Mouse (Mus musculus) C2C12 (cell line): ENCODE results near the gene Rangap1. TPM values are rescaled to one million over a fixed set of nuclear protein-coding genes. Genes with fewer than 3 reads are reported as not detected.
A peak's percentile ranks its signal among the peaks of the same experiment; 100 is the strongest.

Experiments
- H3K27me3 ChIP-seq: one replicate; pipeline ENCODE4 v1.6.1; 2011; ENCODE audit not compliant: control insufficient read depth, insufficient read depth, insufficient read length
- H3K36me3 ChIP-seq: one replicate; pipeline ENCODE4 v1.6.1; 2011; ENCODE audit not compliant: control insufficient read depth, insufficient read depth
- H3K4me3 ChIP-seq: one replicate; pipeline ENCODE4 v1.5.1; 2011; ENCODE audit warnings: mild to moderate bottlenecking, control low read depth; ENCODE audit not compliant: poor library complexity, insufficient read depth, severe bottlenecking
- H3K79me2 ChIP-seq: one replicate; pipeline ENCODE4 v1.6.1; 2011; ENCODE audit not compliant: control insufficient read depth, insufficient read depth
- H3K79me3 ChIP-seq: one replicate; pipeline ENCODE4 v1.6.1; 2011; ENCODE audit warnings: low read depth, control low read depth
- H3ac ChIP-seq: one replicate; pipeline ENCODE3; 2011; ENCODE audit warnings: low read depth; ENCODE audit not compliant: control insufficient read depth, insufficient read length
- CEBPB ChIP-seq: IDR thresholded peaks from one replicate; pipeline ENCODE4 v1.6.1; 2011; ENCODE audit warnings: low read depth, mild to moderate bottlenecking, control low read depth, moderate library complexity
- CTCF ChIP-seq: IDR thresholded peaks from one replicate; pipeline ENCODE4 v1.5.1; 2011; ENCODE audit not compliant: control insufficient read depth, insufficient read depth, insufficient read length
- FOSL1 ChIP-seq: IDR thresholded peaks from one replicate; pipeline ENCODE4 v1.8.0; 2011; ENCODE audit warnings: mild to moderate bottlenecking, low read length; ENCODE audit not compliant: poor library complexity, insufficient read depth, severe bottlenecking
- MAX ChIP-seq: IDR thresholded peaks from one replicate; pipeline ENCODE4 v1.6.1; 2011; ENCODE audit warnings: mild to moderate bottlenecking, control low read depth
- MYOD1 ChIP-seq: IDR thresholded peaks from one replicate; pipeline ENCODE4 v1.6.1; 2011; ENCODE audit warnings: low read depth; ENCODE audit not compliant: control insufficient read depth, insufficient read length
- MYOG ChIP-seq: IDR thresholded peaks from one replicate; pipeline ENCODE4 v1.6.1; 2011; ENCODE audit not compliant: control insufficient read depth, insufficient read length; ENCODE audit errors: extremely low read depth
- USF1 ChIP-seq: IDR thresholded peaks from one replicate; pipeline ENCODE4 v1.6.1; 2011; ENCODE audit warnings: low read depth, mild to moderate bottlenecking, control low read depth, moderate library complexity
- polyA plus RNA-seq: library from polyadenylated mRNA; unstranded; fragments of >200 nt; fragmentation: generic; extraction: Trizol; gene quantifications from one replicate; pipeline ENCODE4 v1.2.1, GENCODE M21; 2012; ENCODE audit warnings: missing spikeins

The Rangap1 gene
- polyA plus RNA-seq, 1 experiment: 233 TPM

DNA sequence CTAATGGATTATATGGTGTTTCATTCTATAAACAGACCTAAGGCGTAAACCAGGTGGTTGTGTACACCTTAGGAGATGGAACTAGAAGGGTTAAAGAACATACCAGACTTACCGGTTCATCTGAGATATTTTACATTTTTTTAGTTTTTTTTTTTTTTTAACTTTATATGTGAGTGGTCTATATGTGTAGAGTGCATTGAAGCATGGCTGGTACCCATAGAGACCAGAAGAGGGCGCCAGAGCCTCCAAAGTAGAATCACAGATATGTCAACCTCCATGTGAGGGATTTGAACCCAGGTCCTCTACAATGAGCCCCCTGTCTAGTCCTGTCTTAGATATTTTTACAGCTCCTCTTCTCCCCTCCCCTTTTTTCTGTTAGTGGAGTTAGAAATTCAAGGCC, 47.5 kb downstream of the Rangap1 start:
- H3K27me3 ChIP-seq: peaks cover 7% of the 10 kb centered on the region
- no peaks in the 10 kb centered on the region for H3K79me3 ChIP-seq
- no peak overlapping the region for H3K4me3 ChIP-seq
- peaks cover 13% of the 10 kb centered on the region for H3K36me3 ChIP-seq
- TF ChIP-seq MAX: no peak
- TF ChIP-seq CTCF: peak; percentile 25
- TF ChIP-seq MYOG: no peak
- H3ac ChIP-seq: no peak overlapping the region
- H3K79me2 ChIP-seq: no peaks in the 10 kb centered on the region

DNA sequence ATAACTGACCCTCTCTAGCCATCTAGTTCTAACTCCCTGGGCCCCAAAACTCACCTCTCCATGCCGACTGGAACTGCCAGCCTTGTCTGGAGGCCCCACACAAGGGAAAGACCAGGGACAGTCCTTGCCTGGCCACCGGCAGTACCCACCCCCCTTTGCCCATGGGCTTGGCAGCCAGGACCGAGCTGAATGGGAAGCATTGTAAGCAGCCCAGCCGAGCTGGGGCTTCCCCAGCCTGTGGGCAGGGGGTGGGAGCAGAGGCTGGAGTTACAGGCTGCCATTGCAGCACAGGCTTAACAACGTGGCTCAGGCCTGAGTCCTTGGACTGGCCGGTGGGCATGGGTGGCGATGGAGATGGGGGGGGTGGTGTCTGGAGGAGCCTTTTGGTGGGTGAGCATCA, 48.2 kb downstream of the Rangap1 start, which contains the start of gene Chadl:
Gene Chadl (minus strand): TSS at position 113 of the 400 bp plus-strand sequence.
- no peaks in the 10 kb centered on the region for H3K79me3 ChIP-seq
- H3K4me3 ChIP-seq: no peak within 1 kb of the TSS
- H3K36me3 ChIP-seq: peaks cover 6% of the 10 kb centered on the region
- H3K79me2 ChIP-seq: no peaks in the 10 kb centered on the region
- TF ChIP-seq CEBPB (no peak), MYOG (no peak), MYOD1 (no peak), USF1 (no peak), CTCF (no peak), FOSL1 (no peak), MAX (no peak)
- no peak within 1 kb of the TSS for H3ac ChIP-seq
- H3K27me3 ChIP-seq: peaks cover 9% of the 10 kb centered on the region

DNA sequence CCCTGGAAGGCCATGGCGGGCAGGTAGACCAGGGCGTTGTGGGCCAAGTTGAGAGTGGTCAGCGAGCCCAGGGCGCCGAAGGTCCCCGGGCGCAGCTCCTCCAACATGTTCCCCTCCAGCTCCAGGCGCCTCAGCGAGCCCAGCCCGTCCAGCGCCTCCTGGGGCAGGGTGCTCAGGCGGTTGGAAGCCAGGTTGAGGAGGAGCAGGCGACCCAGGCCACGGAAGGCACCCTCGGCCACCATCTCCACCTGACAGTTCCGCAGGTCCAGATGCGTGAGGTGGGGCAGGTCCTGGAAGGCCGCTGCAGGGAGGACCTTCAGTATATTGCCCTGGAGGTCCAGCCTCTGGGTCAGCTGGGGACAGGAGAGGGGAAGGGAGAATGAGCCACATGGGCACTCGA, 50.4 kb downstream of the Rangap1 start:
- no peak for TF ChIP-seq MYOG
- TF ChIP-seq CTCF: no peak
- TF ChIP-seq FOSL1: no peak
- no peak for TF ChIP-seq CEBPB
- no peak for TF ChIP-seq MAX
- TF ChIP-seq USF1: no peak
- TF ChIP-seq MYOD1: no peak
- peak overlapping the region; percentile 58 for H3ac ChIP-seq
- H3K4me3 ChIP-seq: no peak overlapping the region
- no peaks in the 10 kb centered on the region for H3K79me3 ChIP-seq
- no peaks in the 10 kb centered on the region for H3K79me2 ChIP-seq
- H3K36me3 ChIP-seq: no peaks in the 10 kb centered on the region
- H3K27me3 ChIP-seq: peaks cover 9% of the 10 kb centered on the region

DNA sequence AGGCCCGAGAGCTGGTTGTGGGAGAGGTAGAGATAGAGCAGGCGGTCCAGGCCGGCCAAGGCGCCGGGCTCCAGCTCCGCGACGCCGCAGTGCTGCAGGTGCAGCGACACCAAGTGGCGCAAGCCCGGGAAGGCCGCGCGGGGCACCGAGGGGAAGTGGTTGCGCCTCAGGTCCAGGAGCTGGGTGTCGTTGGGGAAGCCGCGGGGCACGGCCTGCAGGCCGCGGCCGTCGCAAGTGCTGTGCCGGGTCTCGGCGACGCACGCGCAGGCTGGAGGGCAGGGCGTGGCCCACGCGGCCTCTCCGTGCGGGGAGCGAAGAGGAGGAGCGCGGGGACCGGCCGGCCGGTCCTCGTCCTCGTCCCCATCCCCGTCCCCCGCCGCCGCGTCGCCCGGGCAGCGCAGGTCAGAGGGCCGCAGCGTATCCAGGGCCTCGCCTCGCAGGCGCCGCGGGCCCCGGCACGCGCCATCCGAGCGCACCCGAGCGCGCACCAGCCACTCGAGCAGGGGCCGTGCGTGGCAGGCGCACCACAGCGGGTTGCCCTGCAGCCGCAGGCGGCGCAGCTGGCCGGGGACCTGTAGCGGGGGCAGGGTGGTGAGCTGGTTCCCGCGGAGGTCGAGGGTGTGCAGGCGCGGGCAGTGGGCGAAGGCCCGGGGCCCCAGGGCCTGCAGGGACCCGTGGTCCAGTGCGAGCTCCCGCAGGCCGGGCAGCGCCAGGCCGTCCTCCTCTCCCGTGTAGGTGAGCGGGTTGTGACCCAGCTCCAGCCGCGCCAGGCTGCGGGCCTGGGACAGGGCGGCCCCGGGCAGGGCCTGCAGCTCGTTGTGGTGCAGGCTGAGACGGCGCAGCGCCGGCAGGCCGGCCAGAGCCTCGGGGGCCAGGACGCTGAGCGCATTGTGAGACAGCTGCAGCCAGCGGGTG, 51.1 kb downstream of the Rangap1 start:
- TF ChIP-seq CTCF (peak; percentile 98), MAX (peak; percentile 57), USF1 (no peak)
- Histone ChIP-seq H3K36me3 (no peaks in the 10 kb centered on the region), H3ac (peak overlapping the region; percentile 58), H3K79me2 (no peaks in the 10 kb centered on the region), H3K79me3 (no peaks in the 10 kb centered on the region), H3K27me3 (peaks cover 9% of the 10 kb centered on the region), H3K4me3 (peak overlapping the region; percentile 16)

DNA sequence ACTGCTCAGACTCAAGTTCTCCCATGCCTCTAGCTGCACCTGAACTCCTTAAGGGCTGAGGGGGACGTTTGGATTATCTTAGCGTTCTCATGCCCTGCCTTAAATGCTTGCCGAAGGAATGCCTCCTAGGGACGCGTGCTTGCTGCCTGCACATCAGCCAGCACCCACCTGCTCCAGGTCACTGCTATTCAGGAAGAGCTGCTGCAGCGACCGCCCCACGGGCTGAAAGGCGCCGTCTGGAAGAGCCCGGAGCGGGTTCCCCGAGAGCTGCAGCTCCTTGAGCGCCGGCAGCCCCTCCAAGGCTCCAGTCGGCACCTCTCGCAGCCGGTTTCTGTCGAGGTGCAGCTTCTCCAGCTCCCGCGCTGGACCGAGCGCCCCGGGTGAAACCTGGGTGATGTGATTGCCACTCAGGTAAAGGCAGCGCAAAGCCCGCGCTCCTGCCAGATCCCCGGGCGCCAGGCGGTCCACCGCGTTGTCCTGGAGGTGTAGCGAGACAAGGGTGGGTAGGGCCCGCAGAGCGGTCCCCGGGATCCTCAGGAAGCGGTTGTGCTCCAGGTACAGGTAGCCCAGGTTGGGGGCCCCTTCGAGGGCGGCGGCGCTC, 51.9 kb downstream of the Rangap1 start:
- Histone ChIP-seq H3K79me3 (no peaks in the 10 kb centered on the region), H3ac (peak overlapping the region; percentile 56), H3K4me3 (peak overlapping the region; percentile 16), H3K36me3 (peaks cover 3% of the 10 kb centered on the region), H3K27me3 (peaks cover 9% of the 10 kb centered on the region), H3K79me2 (no peaks in the 10 kb centered on the region)
- no peak for TF ChIP-seq CTCF
- no peak for TF ChIP-seq MYOD1
- TF ChIP-seq MAX: no peak
- TF ChIP-seq USF1: no peak
- TF ChIP-seq CEBPB: no peak
- no peak for TF ChIP-seq FOSL1
- TF ChIP-seq MYOG: no peak

DNA sequence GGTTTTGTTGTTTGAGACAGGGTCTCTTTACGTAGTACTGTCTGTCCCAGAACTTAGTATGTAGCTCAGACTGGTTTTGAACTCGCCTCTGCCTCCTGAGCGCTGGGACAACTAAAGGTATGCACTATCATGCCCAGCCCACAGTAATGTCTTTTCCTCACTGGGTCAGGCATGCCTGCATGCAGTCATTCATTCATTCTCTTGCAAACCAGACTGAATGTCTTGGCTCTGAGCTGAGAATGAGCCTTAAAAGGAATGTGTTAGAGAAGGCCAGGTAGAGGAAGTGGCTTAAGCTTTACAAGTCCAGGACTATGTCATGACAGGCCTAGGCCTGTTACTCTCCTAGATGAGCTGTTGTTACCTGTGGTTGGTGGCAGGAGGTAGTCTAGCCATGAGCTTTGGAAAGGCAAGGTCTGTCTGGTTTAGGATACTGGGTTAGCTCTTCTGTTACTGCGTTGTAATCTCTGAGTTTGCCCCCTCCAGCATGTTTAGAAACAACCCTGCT, 65.0 kb downstream of the Rangap1 start:
- Histone ChIP-seq H3K79me2 (no peaks in the 10 kb centered on the region), H3ac (no peak overlapping the region), H3K36me3 (peaks cover 72% of the 10 kb centered on the region), H3K79me3 (no peaks in the 10 kb centered on the region), H3K27me3 (no peaks in the 10 kb centered on the region), H3K4me3 (no peak overlapping the region)
- TF ChIP-seq CTCF (no peak), FOSL1 (no peak), CEBPB (no peak), MYOD1 (no peak), MAX (no peak)
